Mouse (Mus musculus) kidney, embryonic 16.5 days (tissue): ENCODE measurements around the gene Pde6g. TPM values are rescaled to one million over a fixed set of nuclear protein-coding genes. Genes with fewer than 3 reads are reported as not detected.
"Not testable (repeated sequence)": the region's sequence is repeated elsewhere in the genome, so short reads cannot be mapped to it uniquely, and the experiment has no call there.

Experiments
- ATAC-seq: fragments of 200-750 bp; cut with Nextera tagmentation; 2 replicates; pipeline ENCODE4 v1.8.0; 2017; ENCODE audit warnings: moderate TSS enrichment; ENCODE audit not compliant: low FRiP score, low TSS enrichment
- H3K27ac ChIP-seq: fragments of 300-500 bp; sonication (generic); 2 replicates; pipeline ENCODE4 v1.5.1; 2014; ENCODE audit warnings: low read length
- H3K27me3 ChIP-seq: fragments of 300-500 bp; sonication (generic); 2 replicates; pipeline ENCODE4 v1.6.1; 2014; ENCODE audit warnings: low read length, control low read depth, mixed read lengths; ENCODE audit not compliant: insufficient read depth
- H3K36me3 ChIP-seq: fragments of 300-500 bp; sonication (generic); 2 replicates; pipeline ENCODE4 v1.6.1; 2014; ENCODE audit warnings: low read length, control low read depth, mixed read lengths; ENCODE audit not compliant: insufficient read depth
- H3K4me1 ChIP-seq: fragments of 300-500 bp; sonication (generic); 2 replicates; pipeline ENCODE4 v1.6.1; 2014; ENCODE audit warnings: low read length, control low read depth, mixed read lengths; ENCODE audit not compliant: insufficient read depth
- H3K4me2 ChIP-seq: fragments of 300-500 bp; sonication (generic); replicated peaks from 2 replicates; pipeline ENCODE4 v1.6.1; 2014; ENCODE audit warnings: low read depth, low read length
- H3K4me3 ChIP-seq: fragments of 300-500 bp; sonication (generic); 2 replicates; pipeline ENCODE4 v1.5.1; 2014; ENCODE audit warnings: mild to moderate bottlenecking, low read length
- H3K9ac ChIP-seq: fragments of 300-500 bp; sonication (generic); replicated peaks from 2 replicates; pipeline ENCODE4 v1.6.1; 2014; ENCODE audit warnings: low read length
- H3K9me3 ChIP-seq: fragments of 300-500 bp; sonication (generic); 2 replicates; pipeline ENCODE4 v1.6.1; 2016; ENCODE audit warnings: low read length, control low read depth
- WGBS: fragments of 180-500 bp; shearing (Covaris S2); extraction: QIAGEN DNeasy Blood & Tissue Kit; methylation state at CpG from one replicate; pipeline ENCODE4 v1.1.7; 2014; 5-methylcytosine and 5-hydroxymethylcytosine counted together
- polyA plus RNA-seq: library from polyadenylated mRNA; unstranded; fragments of >200 nt; fragmentation: Nextera tagmentation; extraction: Ambion mirVana; gene quantifications from 2 replicates; pipeline ENCODE4 v1.2.1, GENCODE M21; 2015

Gene Pde6g
- polyA plus RNA-seq, 1 experiment from 2014 or later: 0.39 TPM

DNA sequence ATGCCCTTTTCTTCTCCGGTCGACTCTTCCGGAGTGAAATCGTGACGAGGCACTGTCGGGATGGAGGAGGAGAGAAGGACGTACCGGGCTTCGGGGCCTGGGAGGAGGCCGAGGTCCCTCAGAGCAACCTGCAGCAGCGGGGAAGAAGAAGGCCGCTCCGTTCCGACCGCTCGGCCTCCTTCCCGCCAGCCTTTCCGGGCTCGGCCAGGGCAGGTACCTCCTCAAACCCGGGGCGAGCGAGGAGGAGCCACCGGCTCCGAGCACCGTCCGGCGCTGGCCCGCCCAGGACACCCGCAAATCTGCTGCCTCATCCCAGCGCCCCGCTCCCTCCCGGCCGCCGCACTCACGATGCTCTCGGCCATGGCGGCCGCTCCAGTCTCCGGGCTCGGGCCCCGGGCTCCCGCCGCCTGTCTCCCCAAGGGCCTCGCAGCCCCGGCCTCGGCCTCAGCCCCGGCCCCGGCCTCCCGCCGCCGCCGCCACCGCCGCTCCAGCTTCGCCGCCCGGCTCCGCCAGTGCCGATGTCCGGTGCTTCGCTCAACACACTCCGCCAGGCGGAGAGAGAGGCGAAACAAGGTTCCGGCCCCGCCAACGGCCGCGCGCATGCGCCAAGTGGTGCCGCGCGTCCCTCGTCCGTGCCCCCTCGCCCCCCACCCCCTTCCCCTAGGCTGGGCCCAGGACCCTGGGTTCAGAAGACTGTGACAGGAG is 16.0 kb downstream of the Pde6g start, which contains the start of gene Nploc4:
Gene Nploc4 (minus strand): TSS at position 557 of the 705 bp plus-strand sequence.
- ATAC-seq: peak; percentile 89
- H3K4me1 ChIP-seq: peaks cover 14% of the 10 kb centered on the region
- H3K36me3 ChIP-seq: peaks cover 9% of the 10 kb centered on the region
- H3K27me3 ChIP-seq: no peaks in the 10 kb centered on the region
- WGBS: 0% methylated on average over 63 of the region's 77 CpGs
- H3K4me2 ChIP-seq: peak within 1 kb of the TSS; percentile 96
- H3K4me3 ChIP-seq: peak within 1 kb of the TSS; percentile 89
- peak within 1 kb of the TSS; percentile 76 for H3K27ac ChIP-seq
- peak within 1 kb of the TSS; percentile 93 for H3K9ac ChIP-seq
- no peaks in the 10 kb centered on the region for H3K9me3 ChIP-seq

DNA sequence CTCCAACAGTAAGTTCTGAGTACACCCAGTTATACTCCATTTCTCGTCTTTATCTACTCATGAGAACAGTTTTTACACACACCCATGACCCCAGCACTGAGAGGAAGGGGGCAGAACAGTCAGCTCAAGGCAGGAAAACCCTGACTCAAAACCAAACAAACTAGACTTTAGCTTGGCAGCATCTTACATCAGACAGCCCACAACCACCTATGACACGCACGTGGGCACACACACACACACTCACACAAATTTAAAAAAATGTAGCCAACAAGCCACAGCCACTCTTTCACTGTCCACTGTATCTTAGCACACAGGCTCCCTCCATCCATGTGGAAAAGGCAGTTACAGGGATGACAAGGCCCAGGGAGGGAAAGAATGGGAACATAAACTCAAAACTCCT is 26.6 kb downstream of the Pde6g start:
- Histone ChIP-seq H3K36me3 (peaks cover 38% of the 10 kb centered on the region), H3K9me3 (no peaks in the 10 kb centered on the region), H3K4me1 (peaks cover 23% of the 10 kb centered on the region), H3K4me2 (no peak overlapping the region), H3K27ac (no peak overlapping the region), H3K9ac (no peak overlapping the region), H3K27me3 (no peaks in the 10 kb centered on the region), H3K4me3 (no peak overlapping the region)
- no peak for ATAC-seq
- WGBS: 91% methylated on average over 3 of the region's 3 CpGs

DNA sequence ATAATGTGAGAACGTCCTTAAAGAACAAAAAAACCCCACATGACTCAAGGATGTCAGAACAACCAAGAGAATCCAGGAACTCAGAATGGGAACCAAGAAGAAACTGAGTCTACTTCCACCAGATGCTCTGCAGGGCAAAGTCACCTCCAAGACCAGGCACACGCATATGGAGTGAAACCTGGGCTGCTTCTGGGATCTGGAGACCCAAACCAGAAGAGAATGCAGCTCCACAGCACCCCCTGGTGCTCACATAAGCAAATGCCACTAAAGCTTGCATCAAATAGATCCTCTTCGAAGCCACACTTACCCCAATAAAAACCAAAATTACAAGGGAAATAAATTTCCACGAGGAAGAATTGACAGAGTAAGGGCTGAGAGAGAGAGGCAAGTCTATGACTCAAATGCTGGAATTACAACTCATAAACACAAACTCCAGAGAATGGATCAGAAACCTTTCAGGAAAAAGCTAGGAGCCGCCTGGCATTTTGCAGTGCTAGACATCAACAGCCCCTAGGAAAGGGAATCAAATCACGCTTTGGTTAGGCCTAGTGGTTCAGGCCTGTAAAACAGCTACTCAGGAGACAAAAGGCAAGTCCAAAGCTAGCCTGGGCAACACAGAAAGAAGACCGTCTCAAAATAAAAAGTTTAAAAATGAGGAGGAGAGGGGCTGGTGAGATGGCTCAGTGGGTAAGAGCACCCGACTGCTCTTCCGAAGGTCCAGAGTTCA is 29.6 kb downstream of the Pde6g start:
- WGBS: 49% methylated on average over 9 of the region's 9 CpGs
- Histone ChIP-seq H3K4me3 (no peak overlapping the region), H3K9me3 (no peaks in the 10 kb centered on the region), H3K9ac (no peak overlapping the region), H3K4me1 (peaks cover 29% of the 10 kb centered on the region), H3K4me2 (no peak overlapping the region), H3K27ac (peak overlapping the region; percentile 88), H3K36me3 (peaks cover 42% of the 10 kb centered on the region), H3K27me3 (no peaks in the 10 kb centered on the region)
- peak; percentile 52; the same call in 1 of the 2 replicates for ATAC-seq

DNA sequence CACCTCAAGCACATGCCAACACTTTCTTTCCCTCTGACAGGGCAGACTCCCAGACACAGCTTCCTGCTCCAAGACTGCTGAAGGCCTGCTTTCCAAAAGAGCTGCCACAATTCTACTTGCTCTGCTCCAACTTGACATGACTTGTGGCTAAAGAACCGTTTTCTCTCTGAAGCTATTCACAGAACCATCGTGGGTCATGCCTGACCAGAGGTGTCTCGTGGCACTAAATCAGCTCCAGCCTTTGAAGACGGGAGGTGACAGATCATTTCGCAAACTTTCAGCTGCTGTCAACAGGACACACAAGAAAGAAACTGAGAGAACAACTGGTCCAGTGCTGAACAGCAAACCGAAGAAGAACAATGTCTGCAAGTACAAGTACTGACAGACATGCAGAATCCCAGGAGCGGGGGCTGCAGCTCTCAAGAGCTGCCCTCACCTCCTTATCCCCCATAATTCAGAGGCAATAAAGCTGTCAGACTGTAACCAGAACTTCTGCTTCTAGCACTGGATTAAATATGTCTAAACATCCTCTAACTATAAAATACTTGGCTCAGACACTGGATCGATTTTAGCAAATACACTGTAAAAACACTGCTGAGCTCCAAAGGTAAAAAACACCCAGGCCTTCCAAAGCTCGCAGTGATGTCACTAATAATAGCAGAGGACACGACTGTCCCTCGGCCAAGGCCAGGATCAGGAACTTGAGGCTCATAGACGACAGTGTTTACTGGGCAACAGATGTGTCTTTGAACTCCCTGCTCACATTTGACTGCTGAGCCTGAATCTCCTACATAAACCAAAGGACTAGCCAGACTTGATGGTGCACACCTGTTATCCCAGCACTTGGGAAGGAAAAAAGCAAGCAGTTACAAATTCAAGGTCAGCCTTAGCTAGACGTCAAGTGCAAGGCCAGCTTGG is 30.4 kb downstream of the Pde6g start:
- ATAC-seq: peak; percentile 80
- WGBS: 20% methylated on average over 13 of the region's 13 CpGs
- Histone ChIP-seq H3K27me3 (no peaks in the 10 kb centered on the region), H3K4me1 (peaks cover 29% of the 10 kb centered on the region), H3K36me3 (peaks cover 39% of the 10 kb centered on the region), H3K9ac (no peak overlapping the region; the same call in 1 of the 2 replicates), H3K4me2 (peak overlapping the region; percentile 18; the same call in 1 of the 2 replicates), H3K27ac (peak overlapping the region; percentile 88), H3K4me3 (no peak overlapping the region), H3K9me3 (no peaks in the 10 kb centered on the region)

DNA sequence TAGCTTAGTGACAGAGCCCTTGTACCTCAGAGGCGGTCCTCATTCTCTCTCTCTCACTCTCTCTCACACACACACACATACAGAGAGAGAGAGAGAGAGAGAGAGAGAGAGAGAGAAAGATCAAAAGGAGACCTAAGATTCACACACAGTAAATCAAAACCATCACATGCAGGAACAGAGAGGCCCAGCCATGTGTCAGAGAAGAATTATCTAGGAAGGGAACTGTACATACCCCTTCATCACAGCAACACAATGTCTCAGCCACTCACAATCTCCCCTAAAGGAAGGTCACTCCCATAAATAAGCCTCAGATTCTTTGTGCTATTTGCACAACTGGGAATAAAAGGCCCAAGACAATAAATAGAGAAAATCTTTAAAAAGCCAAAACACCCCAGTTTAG is 34.7 kb downstream of the Pde6g start:
- Histone ChIP-seq H3K4me1 (peaks cover 25% of the 10 kb centered on the region), H3K9me3 (no peaks in the 10 kb centered on the region), H3K4me3 (no peak overlapping the region), H3K9ac (no peak overlapping the region), H3K27ac (no peak overlapping the region), H3K4me2 (no peak overlapping the region), H3K36me3 (peaks cover 39% of the 10 kb centered on the region), H3K27me3 (no peaks in the 10 kb centered on the region)
- ATAC-seq: no peak
- WGBS: 83% methylated on average over 1 of the region's 1 CpGs

DNA sequence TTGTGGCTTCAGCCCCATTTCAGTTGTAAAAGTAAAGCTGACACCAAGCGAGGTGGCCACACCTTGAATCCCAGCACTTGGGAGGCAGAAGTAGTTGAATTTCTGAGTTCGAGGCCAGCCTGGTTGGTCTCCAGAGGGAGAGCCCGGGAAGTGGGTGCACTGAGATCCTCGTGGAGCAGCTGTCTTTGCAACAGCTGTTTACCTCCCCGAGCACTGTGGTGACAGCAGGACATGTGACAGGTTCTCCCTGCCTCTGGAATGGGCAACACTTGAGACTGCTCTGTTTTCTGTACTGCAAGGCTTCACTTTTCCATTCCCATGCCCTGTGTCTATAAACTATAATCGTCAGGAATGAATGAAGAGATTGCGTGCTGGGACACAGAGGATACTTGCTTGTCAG is 35.4 kb downstream of the Pde6g start:
- Histone ChIP-seq H3K27me3 (no peaks in the 10 kb centered on the region), H3K9ac (no peak overlapping the region), H3K4me3 (no peak overlapping the region), H3K4me1 (peaks cover 18% of the 10 kb centered on the region), H3K36me3 (peaks cover 45% of the 10 kb centered on the region), H3K4me2 (no peak overlapping the region), H3K27ac (no peak overlapping the region), H3K9me3 (no peaks in the 10 kb centered on the region)
- ATAC-seq: no peak
- 88% methylated on average over 7 of the region's 7 CpGs for WGBS

DNA sequence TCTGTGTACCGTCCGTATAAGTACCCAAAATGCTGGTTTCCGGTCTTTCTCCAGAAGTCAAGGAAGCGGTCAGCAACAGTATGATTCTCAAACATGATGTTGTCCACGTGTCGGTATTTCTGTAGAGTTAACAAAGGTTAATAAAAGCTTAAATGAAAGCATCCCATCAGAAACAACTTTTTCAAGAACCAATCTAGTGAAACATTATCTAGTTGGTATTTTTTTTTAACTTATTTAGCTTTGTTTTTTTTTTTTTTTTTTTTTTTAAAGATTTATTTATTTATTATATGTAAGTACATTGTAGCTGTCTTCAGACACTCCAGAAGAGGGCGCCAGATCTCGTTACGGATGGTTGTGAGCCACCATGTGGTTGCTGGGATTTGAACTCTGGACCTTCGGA is 39.7 kb downstream of the Pde6g start:
- H3K4me3 ChIP-seq, H3K9ac ChIP-seq, H3K27ac ChIP-seq, H3K4me2 ChIP-seq, H3K4me1 ChIP-seq, ATAC-seq, H3K9me3 ChIP-seq, H3K27me3 ChIP-seq: not testable (repeated sequence)
- H3K36me3 ChIP-seq: peaks cover 75% of the 10 kb centered on the region
- WGBS: 94% methylated on average over 7 of the region's 10 CpGs

DNA sequence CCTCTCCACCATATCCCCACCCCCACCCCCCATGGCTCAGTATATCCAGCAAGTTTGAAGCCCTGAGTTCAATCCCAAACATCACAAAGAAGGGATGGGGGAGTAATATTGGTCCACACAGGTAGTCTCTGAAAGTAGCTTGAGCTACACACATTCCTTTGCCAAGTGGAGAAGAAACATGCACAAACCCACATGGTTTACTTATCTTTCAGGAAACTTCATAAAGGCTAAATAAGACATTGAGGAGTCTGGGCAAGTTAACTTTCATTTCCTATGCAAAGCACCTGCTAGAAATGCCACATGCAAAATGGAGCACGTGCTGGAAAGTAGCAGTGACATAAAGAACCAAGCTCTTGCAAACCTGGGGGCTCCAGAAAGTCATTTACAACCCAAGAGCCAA is 46.9 kb downstream of the Pde6g start:
- H3K9me3 ChIP-seq: no peaks in the 10 kb centered on the region
- H3K4me3 ChIP-seq: no peak overlapping the region
- H3K4me2 ChIP-seq: no peak overlapping the region
- H3K4me1 ChIP-seq: no peaks in the 10 kb centered on the region
- H3K27ac ChIP-seq: no peak overlapping the region
- 91% methylated on average over 1 of the region's 1 CpGs for WGBS
- no peak for ATAC-seq
- H3K36me3 ChIP-seq: peaks cover 85% of the 10 kb centered on the region
- H3K27me3 ChIP-seq: no peaks in the 10 kb centered on the region
- no peak overlapping the region for H3K9ac ChIP-seq

DNA sequence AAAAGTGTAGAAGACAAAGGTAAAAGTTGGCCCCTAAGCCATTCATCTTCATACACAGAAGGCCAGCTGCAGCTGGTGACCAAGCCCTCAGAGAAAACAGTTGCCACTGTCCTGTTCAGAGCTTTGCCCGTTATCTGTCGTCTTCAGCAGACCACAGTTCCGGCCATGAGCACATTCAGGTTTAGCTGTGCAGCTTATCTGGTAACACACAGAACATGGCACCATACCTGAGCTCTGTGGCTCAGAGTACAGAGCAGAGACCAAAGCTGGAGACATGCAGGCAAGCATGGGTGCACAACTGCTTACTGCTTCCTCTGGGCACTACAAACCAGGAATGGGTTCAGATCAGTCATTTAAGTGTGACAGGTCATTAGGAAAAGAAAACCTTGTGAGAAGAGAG is 47.4 kb downstream of the Pde6g start:
- H3K9ac ChIP-seq: no peak overlapping the region
- H3K9me3 ChIP-seq: no peaks in the 10 kb centered on the region
- H3K4me3 ChIP-seq: no peak overlapping the region
- ATAC-seq: no peak
- peaks cover 85% of the 10 kb centered on the region for H3K36me3 ChIP-seq
- WGBS: 97% methylated on average over 3 of the region's 3 CpGs
- H3K4me1 ChIP-seq: no peaks in the 10 kb centered on the region
- H3K4me2 ChIP-seq: no peak overlapping the region
- H3K27me3 ChIP-seq: no peaks in the 10 kb centered on the region
- no peak overlapping the region for H3K27ac ChIP-seq
